Mouse (Mus musculus) heart, embryonic 13.5 days (tissue): ENCODE measurements around the gene Klhl3. TPM values are rescaled to one million over a fixed set of nuclear protein-coding genes. Genes with fewer than 3 reads are reported as not detected.

ENCODE experiments used
- ATAC-seq: fragments of 200-750 bp; cut with Nextera tagmentation; 2 replicates; pipeline ENCODE4 v1.8.0; 2017; ENCODE audit warnings: moderate TSS enrichment; ENCODE audit not compliant: insufficient number of reproducible peaks, low FRiP score, low TSS enrichment; ENCODE audit errors: extremely low read depth
- H3K27ac ChIP-seq: fragments of 300-500 bp; sonication (generic); replicated peaks from 2 replicates; pipeline ENCODE4 v1.5.1; 2015; ENCODE audit warnings: moderate library complexity, mild to moderate bottlenecking, inconsistent platforms
- H3K27me3 ChIP-seq: fragments of 300-500 bp; sonication (generic); replicated peaks from 2 replicates; pipeline ENCODE4 v1.6.1; 2015; ENCODE audit warnings: mild to moderate bottlenecking, inconsistent platforms
- H3K36me3 ChIP-seq: fragments of 300-500 bp; sonication (generic); 2 replicates; pipeline ENCODE4 v1.6.1; 2015; ENCODE audit warnings: mild to moderate bottlenecking, inconsistent platforms
- H3K4me1 ChIP-seq: fragments of 300-500 bp; sonication (generic); 2 replicates; pipeline ENCODE4 v1.6.1; 2015; ENCODE audit warnings: inconsistent platforms
- H3K4me2 ChIP-seq: fragments of 300-500 bp; sonication (generic); 2 replicates; pipeline ENCODE4 v1.6.1; 2015; ENCODE audit warnings: inconsistent platforms, mild to moderate bottlenecking, moderate library complexity
- H3K4me3 ChIP-seq: fragments of 300-500 bp; sonication (generic); 2 replicates; pipeline ENCODE4 v1.5.1; 2015; ENCODE audit warnings: moderate library complexity, mild to moderate bottlenecking, inconsistent platforms
- H3K9ac ChIP-seq: fragments of 300-500 bp; sonication (generic); 2 replicates; pipeline ENCODE4 v1.6.1; 2015; ENCODE audit warnings: inconsistent platforms, mild to moderate bottlenecking, moderate library complexity
- H3K9me3 ChIP-seq: fragments of 300-500 bp; sonication (generic); 2 replicates; pipeline ENCODE4 v1.6.1; 2016; ENCODE audit warnings: inconsistent platforms
- WGBS: fragments of 180-500 bp; shearing (Covaris S2); methylation state at CpG from one replicate; pipeline ENCODE4 v1.1.7; 2015; ENCODE audit warnings: mixed read lengths; 5-methylcytosine and 5-hydroxymethylcytosine counted together
- polyA plus RNA-seq: library from polyadenylated mRNA; unstranded; fragments of >200 nt; fragmentation: Nextera tagmentation; extraction: Ambion mirVana; gene quantifications from 2 replicates; pipeline ENCODE4 v1.2.1, GENCODE M21; 2015

Klhl3 gene
- polyA plus RNA-seq, 1 experiment from 2014 or later: 4.6 TPM

GRCm38 (mm10) chr13:58083048-58083447, 30.3 kb downstream of the Klhl3 start:
- no peak overlapping the region for H3K4me2 ChIP-seq
- H3K36me3 ChIP-seq: peaks cover 12% of the 10 kb centered on the region
- 61% methylated on average over 5 of the region's 5 CpGs for WGBS
- H3K4me1 ChIP-seq: peaks cover 24% of the 10 kb centered on the region
- no peaks in the 10 kb centered on the region for H3K9me3 ChIP-seq
- H3K27me3 ChIP-seq: no peaks in the 10 kb centered on the region
- H3K9ac ChIP-seq: no peak overlapping the region
- no peak overlapping the region for H3K27ac ChIP-seq
- ATAC-seq: no peak
- no peak overlapping the region for H3K4me3 ChIP-seq

DNA sequence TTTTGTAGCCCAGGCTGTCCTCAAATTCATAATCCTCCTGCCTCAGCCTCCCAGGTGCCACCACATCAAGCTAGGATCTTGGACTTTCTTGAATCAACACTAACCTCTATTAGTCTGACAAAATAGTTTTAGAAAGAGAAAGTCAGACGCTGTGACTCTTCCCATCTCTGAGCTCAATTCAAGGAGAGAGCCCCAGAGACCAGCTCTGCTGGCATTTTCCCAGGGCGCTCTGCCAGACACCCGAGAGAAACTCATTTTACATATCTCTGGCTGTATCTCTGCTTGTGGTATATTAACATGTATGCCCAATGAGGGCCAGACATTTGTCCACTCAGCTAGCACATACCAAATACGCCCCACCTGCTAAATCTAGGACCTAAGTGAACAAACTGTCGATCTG, 35.0 kb downstream of the Klhl3 start:
- WGBS: 63% methylated on average over 5 of the region's 5 CpGs
- Histone ChIP-seq H3K4me3 (no peak overlapping the region), H3K27ac (no peak overlapping the region), H3K4me2 (no peak overlapping the region), H3K36me3 (0 out of 2 replicates have a peak, but pooled peaks cover 4% of the 10 kb centered on the region), H3K27me3 (no peaks in the 10 kb centered on the region), H3K9me3 (no peaks in the 10 kb centered on the region), H3K4me1 (peaks cover 23% of the 10 kb centered on the region), H3K9ac (no peak overlapping the region)
- no peak for ATAC-seq

DNA sequence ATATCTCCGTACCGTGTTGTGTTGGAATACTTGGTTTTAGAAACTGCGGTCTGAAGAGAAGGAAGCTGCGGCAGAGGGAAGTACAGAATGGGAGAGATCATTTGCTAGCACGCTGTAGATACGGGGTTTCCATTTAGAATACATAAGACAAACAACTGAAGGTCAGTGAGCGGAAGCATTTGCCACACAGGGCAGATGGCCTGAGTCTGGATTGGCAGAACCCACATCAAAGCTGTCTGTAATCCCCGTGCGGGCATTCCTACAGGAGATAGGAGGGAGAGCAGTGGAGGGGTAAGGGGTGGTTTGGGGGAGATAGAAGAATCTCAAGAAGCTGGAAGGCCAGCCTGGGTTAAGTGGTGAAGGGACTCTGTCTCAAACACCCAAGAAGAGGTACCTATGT, 38.5 kb downstream of the Klhl3 start:
- WGBS: 76% methylated on average over 9 of the region's 9 CpGs
- Histone ChIP-seq H3K4me3 (no peak overlapping the region), H3K4me1 (peaks cover 33% of the 10 kb centered on the region), H3K36me3 (no peaks in the 10 kb centered on the region), H3K27ac (no peak overlapping the region), H3K27me3 (no peaks in the 10 kb centered on the region), H3K4me2 (no peak overlapping the region), H3K9me3 (no peaks in the 10 kb centered on the region), H3K9ac (no peak overlapping the region)
- ATAC-seq: no peak

DNA sequence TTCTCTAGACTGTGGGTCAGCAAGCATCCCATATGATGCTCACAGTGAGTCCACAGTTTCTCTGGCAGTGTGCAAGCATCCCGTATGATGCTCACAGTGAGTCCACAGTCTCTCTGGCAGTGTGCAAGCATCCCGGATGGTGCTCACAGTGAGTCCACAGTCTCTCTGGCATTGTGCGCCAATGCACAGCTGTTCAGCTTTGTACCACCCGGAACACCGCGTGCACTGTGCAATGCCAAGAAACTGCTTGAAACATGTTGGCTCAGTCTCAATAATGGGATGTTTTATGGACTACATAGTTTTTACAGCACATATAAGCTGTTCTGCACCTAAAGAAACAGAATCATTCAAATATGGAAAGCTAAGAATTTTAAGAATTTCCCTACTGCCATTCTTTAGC, 38.9 kb downstream of the Klhl3 start:
- H3K27ac ChIP-seq: no peak overlapping the region
- no peak overlapping the region for H3K4me3 ChIP-seq
- no peak for ATAC-seq
- peaks cover 33% of the 10 kb centered on the region for H3K4me1 ChIP-seq
- no peak overlapping the region for H3K9ac ChIP-seq
- H3K27me3 ChIP-seq: no peaks in the 10 kb centered on the region
- WGBS: 87% methylated on average over 6 of the region's 6 CpGs
- no peaks in the 10 kb centered on the region for H3K9me3 ChIP-seq
- no peaks in the 10 kb centered on the region for H3K36me3 ChIP-seq
- no peak overlapping the region for H3K4me2 ChIP-seq

DNA sequence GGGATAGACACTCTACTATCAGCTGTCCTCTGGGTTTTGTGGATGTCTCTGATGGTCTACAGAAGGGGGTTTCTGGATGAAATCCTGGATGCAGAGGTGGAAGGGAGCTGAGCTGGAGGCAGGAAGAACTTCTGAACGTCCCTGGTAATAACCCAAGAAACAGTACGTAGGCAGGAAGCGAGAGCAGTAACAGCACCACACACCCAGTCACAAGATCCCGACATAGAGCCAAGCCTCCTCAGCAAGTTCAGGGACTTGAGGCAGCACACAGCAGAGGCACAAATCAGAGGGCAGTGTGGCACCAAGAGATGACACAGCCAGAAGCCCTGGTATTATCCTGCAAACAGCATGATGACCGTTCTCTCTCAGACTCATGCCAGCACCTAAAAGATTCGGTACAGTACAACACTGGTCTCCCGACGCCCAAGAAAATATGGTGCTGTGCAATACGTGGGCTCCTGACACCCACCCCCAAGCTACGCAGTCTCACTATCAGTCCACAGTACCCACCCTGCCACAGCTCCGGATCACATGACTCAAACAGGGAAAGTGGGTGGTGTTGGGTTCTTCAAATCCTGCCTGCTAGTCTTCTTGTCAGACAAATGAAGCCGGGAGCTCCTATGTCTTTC, 40.0 kb downstream of the Klhl3 start:
- Histone ChIP-seq H3K9me3 (no peaks in the 10 kb centered on the region), H3K27me3 (no peaks in the 10 kb centered on the region), H3K27ac (no peak overlapping the region), H3K36me3 (no peaks in the 10 kb centered on the region), H3K9ac (0 out of 2 replicates have a peak overlapping the region, but pooled peaks have one; percentile 19), H3K4me2 (no peak overlapping the region), H3K4me3 (no peak overlapping the region), H3K4me1 (peaks cover 44% of the 10 kb centered on the region)
- ATAC-seq: no peak
- WGBS: 60% methylated on average over 12 of the region's 12 CpGs

- H3K9ac ChIP-seq: no peak overlapping the region
- no peak overlapping the region for H3K4me3 ChIP-seq
- WGBS: 82% methylated on average over 21 of the region's 21 CpGs
- peaks cover 65% of the 10 kb centered on the region for H3K4me1 ChIP-seq
- H3K27ac ChIP-seq: no peak overlapping the region
- H3K36me3 ChIP-seq: no peaks in the 10 kb centered on the region
- no peak overlapping the region for H3K4me2 ChIP-seq
- H3K27me3 ChIP-seq: no peaks in the 10 kb centered on the region
- H3K9me3 ChIP-seq: no peaks in the 10 kb centered on the region
- no peak for ATAC-seq
Measured at GRCm38 (mm10) chr13:58071209-58071608, 42.2 kb downstream of the Klhl3 start.

- Histone ChIP-seq H3K4me2 (no peak overlapping the region), H3K4me3 (no peak overlapping the region), H3K36me3 (no peaks in the 10 kb centered on the region), H3K9me3 (no peaks in the 10 kb centered on the region), H3K9ac (no peak overlapping the region), H3K4me1 (peaks cover 72% of the 10 kb centered on the region), H3K27ac (no peak overlapping the region), H3K27me3 (no peaks in the 10 kb centered on the region)
- no peak for ATAC-seq
- 63% methylated on average over 12 of the region's 12 CpGs for WGBS
Measured at GRCm38 (mm10) chr13:58070504-58070903, 42.9 kb downstream of the Klhl3 start.

- Histone ChIP-seq H3K36me3 (no peaks in the 10 kb centered on the region), H3K27me3 (no peaks in the 10 kb centered on the region), H3K4me3 (no peak overlapping the region), H3K4me1 (peaks cover 68% of the 10 kb centered on the region), H3K9ac (no peak overlapping the region), H3K27ac (peak overlapping the region; percentile 91), H3K9me3 (no peaks in the 10 kb centered on the region), H3K4me2 (no peak overlapping the region)
- 83% methylated on average over 15 of the region's 15 CpGs for WGBS
- no peak for ATAC-seq
Measured at GRCm38 (mm10) chr13:58068421-58069209, 44.8 kb downstream of the Klhl3 start.

DNA sequence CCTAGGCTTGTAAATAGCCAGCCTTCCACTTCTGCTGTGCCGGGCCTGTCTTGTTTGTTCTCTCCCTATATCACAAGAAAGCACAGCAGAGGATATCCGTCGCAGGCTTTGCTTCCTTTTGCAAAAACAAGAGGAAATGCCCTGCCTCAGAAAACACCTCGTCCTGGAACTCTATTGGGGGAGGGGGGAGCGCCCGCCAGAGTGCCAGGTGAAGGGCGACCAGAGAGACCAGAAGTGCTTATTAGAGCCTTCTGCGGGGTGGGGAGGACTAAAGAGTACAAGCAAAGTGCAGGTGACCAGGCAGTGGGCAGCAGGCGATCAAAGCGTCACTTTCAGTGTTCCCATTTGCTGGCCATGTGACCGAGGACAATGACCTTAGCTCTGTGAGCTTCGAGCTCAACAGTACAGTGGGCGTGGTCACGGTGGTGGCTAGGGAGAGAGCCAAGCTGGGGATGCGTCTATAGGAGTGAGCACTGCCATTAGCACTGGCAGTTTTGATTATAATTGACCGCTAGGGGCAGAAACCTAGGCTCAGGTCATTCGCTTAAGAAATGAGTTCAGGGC, 45.8 kb downstream of the Klhl3 start:
- Histone ChIP-seq H3K27me3 (no peaks in the 10 kb centered on the region), H3K36me3 (peaks cover 10% of the 10 kb centered on the region; the same call in 1 of the 2 replicates), H3K4me1 (peaks cover 60% of the 10 kb centered on the region), H3K4me3 (no peak overlapping the region), H3K4me2 (peak overlapping the region; percentile 44), H3K9me3 (no peaks in the 10 kb centered on the region), H3K9ac (no peak overlapping the region; the same call in 1 of the 2 replicates), H3K27ac (peak overlapping the region; percentile 91)
- peak; percentile 39; the same call in 1 of the 2 replicates for ATAC-seq
- WGBS: 24% methylated on average over 17 of the region's 17 CpGs

DNA sequence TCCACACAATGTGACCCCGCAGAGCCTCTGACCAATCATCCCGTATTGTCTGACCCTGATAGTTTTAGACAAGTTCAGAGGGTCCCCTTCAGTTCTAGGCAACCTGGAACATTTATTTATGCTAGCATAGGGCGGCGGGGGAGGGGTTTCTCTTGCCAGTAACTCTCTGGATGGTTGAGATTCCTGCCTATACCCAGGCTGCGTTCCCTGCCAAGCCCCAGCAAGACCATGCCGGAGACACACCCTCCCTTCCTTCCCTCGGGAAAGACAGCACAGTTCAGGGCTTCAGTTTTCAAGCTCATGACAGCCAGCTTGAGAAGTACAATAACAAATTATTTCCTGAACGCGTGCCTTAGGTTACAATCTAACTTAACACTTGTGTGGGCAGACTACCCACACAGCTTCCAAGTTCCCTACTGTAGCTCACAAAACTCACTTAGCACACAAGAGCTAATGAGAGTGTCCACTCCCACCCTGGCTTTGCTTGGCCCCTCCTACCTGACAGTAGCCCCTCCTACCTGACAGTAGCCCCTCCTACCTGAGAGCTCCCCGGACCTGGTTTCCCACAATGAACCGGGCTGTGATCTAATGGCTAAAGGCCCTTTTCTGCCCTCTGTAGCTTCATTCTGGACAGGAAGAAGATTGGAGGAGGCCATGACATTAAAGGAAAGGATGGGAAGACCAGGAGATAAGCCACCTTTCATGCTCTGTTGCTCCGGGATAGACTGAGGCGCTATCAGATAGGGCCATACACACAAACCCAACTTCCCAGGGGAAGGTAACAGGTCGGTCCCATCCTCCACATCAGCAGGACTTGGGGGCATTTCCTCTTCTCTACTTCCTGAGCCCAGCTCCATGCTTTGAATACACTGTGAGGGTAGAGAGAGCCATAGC, 46.6 kb downstream of the Klhl3 start:
- Histone ChIP-seq H3K9me3 (no peaks in the 10 kb centered on the region), H3K4me3 (no peak overlapping the region), H3K27me3 (no peaks in the 10 kb centered on the region), H3K9ac (peak overlapping the region; percentile 52; the same call in 1 of the 2 replicates), H3K4me2 (peak overlapping the region; percentile 44), H3K36me3 (peaks cover 18% of the 10 kb centered on the region), H3K27ac (peak overlapping the region; percentile 91), H3K4me1 (peaks cover 59% of the 10 kb centered on the region)
- ATAC-seq: peak; percentile 40; the same call in 1 of the 2 replicates
- WGBS: 29% methylated on average over 14 of the region's 14 CpGs

DNA sequence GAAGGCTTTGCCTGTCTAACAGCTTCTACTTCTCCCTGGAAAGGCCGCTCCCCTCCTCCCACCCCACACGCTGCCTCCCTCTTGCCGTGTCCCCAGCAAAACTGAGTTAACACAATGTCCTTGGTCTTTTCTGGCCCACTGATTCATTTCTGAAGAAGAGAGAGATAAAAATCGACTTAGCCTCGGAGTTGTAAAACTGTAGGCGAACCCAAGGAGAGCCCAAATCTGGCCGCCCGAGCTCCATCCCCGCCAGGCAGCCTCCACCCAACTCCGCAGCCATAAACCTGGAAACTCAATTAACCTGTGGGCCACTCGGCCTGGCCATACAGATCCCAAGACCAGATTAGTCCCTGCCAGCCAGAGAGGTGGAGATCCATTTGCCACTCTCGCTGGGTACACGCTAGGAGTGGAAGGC, 47.3 kb downstream of the Klhl3 start:
- WGBS: 66% methylated on average over 13 of the region's 13 CpGs
- H3K9me3 ChIP-seq: no peaks in the 10 kb centered on the region
- ATAC-seq: no peak
- peaks cover 25% of the 10 kb centered on the region for H3K36me3 ChIP-seq
- H3K27me3 ChIP-seq: no peaks in the 10 kb centered on the region
- H3K27ac ChIP-seq: peak overlapping the region; percentile 91
- peak overlapping the region; percentile 44; the same call in 1 of the 2 replicates for H3K4me2 ChIP-seq
- H3K9ac ChIP-seq: peak overlapping the region; percentile 52; the same call in 1 of the 2 replicates
- peaks cover 53% of the 10 kb centered on the region for H3K4me1 ChIP-seq
- H3K4me3 ChIP-seq: no peak overlapping the region
